Mouse (Mus musculus): Measurements from ENCODE around the gene Tnnc1. TPM values are rescaled to one million over a fixed set of nuclear protein-coding genes. Genes with fewer than 3 reads are reported as not detected.
A peak's percentile ranks its signal among the peaks of the same experiment; 100 is the strongest.

Gene Tnnc1
- polyA plus RNA-seq, 1 experiment = 6.3 TPM

- TF ChIP-seq POLR2A (IDR thresholded peaks at IDR 0.05; ENCODE audit: borderline replicate concordance, extremely low read depth, insufficient read depth, insufficient read length, poor library complexity, severe bottlenecking) (no peak), CTCF (IDR thresholded peaks at IDR 0.05; ENCODE audit: borderline replicate concordance, extremely low read depth, insufficient read depth, insufficient read length) (no peak)
- no peak for DNase-seq (ENCODE audit: low read depth)
Observed at GRCm38 (mm10) chr14:31240528-31240927, 32.4 kb downstream of the Tnnc1 start.

DNA sequence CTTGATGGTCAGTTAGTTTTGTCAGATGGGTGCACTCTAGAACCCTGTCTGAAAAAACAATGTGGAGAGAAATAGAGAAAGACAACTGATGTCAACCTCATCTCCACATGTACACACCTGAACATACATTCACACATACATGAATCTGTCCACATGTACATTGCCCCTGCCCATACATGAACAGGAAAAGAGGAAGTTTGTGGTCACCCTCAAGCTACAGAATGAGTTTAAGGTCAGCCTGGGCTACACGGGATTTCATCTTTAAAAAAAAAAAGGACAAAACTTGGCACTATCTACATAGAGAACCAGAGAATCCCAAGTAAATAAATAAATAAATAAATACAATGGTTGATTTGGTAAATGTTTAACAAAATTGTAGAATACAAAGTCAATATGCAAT lies 36.7 kb downstream of the Tnnc1 start:
- TF ChIP-seq CTCF (IDR thresholded peaks at IDR 0.05; ENCODE audit: borderline replicate concordance, extremely low read depth, insufficient read depth, insufficient read length) (no peak), POLR2A (IDR thresholded peaks at IDR 0.05; ENCODE audit: borderline replicate concordance, extremely low read depth, insufficient read depth, insufficient read length, poor library complexity, severe bottlenecking) (no peak)
- DNase-seq (ENCODE audit: low read depth) = no peak

- no peak for TF ChIP-seq CTCF (IDR thresholded peaks at IDR 0.05; ENCODE audit: borderline replicate concordance, extremely low read depth, insufficient read depth, insufficient read length)
- no peak for TF ChIP-seq POLR2A (IDR thresholded peaks at IDR 0.05; ENCODE audit: borderline replicate concordance, extremely low read depth, insufficient read depth, insufficient read length, poor library complexity, severe bottlenecking)
- DNase-seq (ENCODE audit: low read depth) = no peak
Observed at GRCm38 (mm10) chr14:31245946-31246345, 37.8 kb downstream of the Tnnc1 start.

GRCm38 (mm10) chr14:31248396-31248795 lies 40.3 kb downstream of the Tnnc1 start:
- TF ChIP-seq CTCF (IDR thresholded peaks at IDR 0.05; ENCODE audit: borderline replicate concordance, extremely low read depth, insufficient read depth, insufficient read length) (no peak), POLR2A (IDR thresholded peaks at IDR 0.05; ENCODE audit: borderline replicate concordance, extremely low read depth, insufficient read depth, insufficient read length, poor library complexity, severe bottlenecking) (no peak)
- no peak for DNase-seq (ENCODE audit: low read depth)

DNA sequence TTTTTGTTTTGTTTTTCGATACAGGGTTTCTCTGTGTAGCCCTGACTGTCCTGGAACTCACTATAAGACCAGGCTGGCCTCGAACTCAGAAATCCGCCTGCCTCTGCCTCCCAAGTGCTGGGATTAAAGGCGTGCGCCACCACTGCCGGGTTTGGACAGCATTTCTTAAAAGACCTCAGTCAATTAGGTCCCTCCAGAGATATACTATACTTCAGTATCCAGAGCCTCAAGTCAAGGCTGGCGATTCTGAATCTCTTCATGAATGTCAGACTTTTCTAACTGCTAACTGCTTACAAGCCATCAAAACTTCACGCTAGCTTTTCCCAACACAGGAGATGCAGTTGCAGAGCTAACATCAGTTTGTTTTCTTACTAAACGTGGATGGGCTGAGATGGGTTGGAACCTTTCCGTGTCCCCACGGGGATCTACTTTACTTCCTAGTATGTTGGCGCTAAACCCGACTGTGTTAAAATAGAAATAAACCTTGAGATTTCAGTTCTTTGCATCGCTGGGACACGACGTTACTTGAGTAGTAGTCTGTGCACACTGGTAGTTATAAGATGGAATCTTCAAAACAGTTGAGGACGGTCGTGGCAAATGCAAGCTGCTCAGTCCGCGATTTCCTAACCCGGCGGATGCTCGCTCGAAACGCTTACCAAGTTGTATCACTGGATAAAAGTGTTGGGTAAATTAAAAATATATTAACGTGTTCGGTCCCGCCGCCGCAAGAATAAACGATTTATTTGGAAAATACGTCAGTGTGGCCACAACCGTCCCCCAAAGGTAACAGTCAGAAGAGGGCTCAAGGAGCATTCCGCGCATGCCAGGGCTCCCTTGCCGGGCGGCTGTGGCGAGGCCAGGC lies 42.3 kb downstream of the Tnnc1 start:
- DNase-seq (ENCODE audit: low read depth) = no peak
- TF ChIP-seq CTCF (IDR thresholded peaks at IDR 0.05; ENCODE audit: borderline replicate concordance, extremely low read depth, insufficient read depth, insufficient read length) (no peak), POLR2A (IDR thresholded peaks at IDR 0.05; ENCODE audit: borderline replicate concordance, extremely low read depth, insufficient read depth, insufficient read length, poor library complexity, severe bottlenecking) (no peak)

- TF ChIP-seq CTCF (IDR thresholded peaks at IDR 0.05; ENCODE audit: borderline replicate concordance, extremely low read depth, insufficient read depth, insufficient read length) (no peak), POLR2A (IDR thresholded peaks at IDR 0.05; ENCODE audit: borderline replicate concordance, extremely low read depth, insufficient read depth, insufficient read length, poor library complexity, severe bottlenecking) (peak; percentile 82)
- peak; percentile 98 for DNase-seq (ENCODE audit: low read depth)
Observed at GRCm38 (mm10) chr14:31251084-31251604, 43.0 kb downstream of the Tnnc1 start, which contains the start of the genes Phf7 and Bap1. Phf7 (minus strand) TSS chr14:31251317. Bap1 (plus strand) TSS chr14:31251450.

- no peak for TF ChIP-seq CTCF (IDR thresholded peaks at IDR 0.05; ENCODE audit: borderline replicate concordance, extremely low read depth, insufficient read depth, insufficient read length)
- TF ChIP-seq POLR2A (IDR thresholded peaks at IDR 0.05; ENCODE audit: borderline replicate concordance, extremely low read depth, insufficient read depth, insufficient read length, poor library complexity, severe bottlenecking) = no peak
- DNase-seq (ENCODE audit: low read depth) = no peak
Observed at GRCm38 (mm10) chr14:31251626-31252025, 43.5 kb downstream of the Tnnc1 start.

DNA sequence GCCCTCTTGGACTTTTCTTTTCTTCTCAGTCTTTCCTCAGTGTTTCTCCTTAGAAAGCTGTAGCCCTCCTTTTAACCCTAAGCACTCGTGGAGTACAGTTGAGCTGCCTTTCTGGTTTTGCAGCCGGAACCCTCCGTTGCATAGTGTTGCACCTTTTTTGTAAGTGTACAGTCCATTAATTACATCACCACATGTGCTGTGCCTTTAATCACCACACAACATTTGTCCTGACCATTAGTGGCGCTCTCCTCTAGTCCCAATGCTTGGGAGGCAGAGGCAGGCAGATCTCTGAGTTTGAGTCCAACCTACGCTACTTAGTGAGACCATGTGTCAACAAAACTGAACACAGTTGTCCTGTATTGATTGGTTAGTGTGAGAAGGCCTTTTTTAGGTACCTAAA lies 44.0 kb downstream of the Tnnc1 start:
- DNase-seq (ENCODE audit: low read depth) = no peak

GRCm38 (mm10) chr14:31258476-31259050 lies 50.5 kb downstream of the Tnnc1 start:
- TF ChIP-seq POLR2A (IDR thresholded peaks at IDR 0.05; ENCODE audit: borderline replicate concordance, extremely low read depth, insufficient read depth, insufficient read length, poor library complexity, severe bottlenecking) = no peak
- no peak for TF ChIP-seq CTCF (IDR thresholded peaks at IDR 0.05; ENCODE audit: borderline replicate concordance, extremely low read depth, insufficient read depth, insufficient read length)
- DNase-seq (ENCODE audit: low read depth) = no peak

More for the DNA sequence above, 44.0 kb downstream of the Tnnc1 start:
- TF ChIP-seq CTCF (IDR thresholded peaks at IDR 0.05; ENCODE audit: borderline replicate concordance, extremely low read depth, insufficient read depth, insufficient read length) (no peak), POLR2A (IDR thresholded peaks at IDR 0.05; ENCODE audit: borderline replicate concordance, extremely low read depth, insufficient read depth, insufficient read length, poor library complexity, severe bottlenecking) (no peak)

DNA sequence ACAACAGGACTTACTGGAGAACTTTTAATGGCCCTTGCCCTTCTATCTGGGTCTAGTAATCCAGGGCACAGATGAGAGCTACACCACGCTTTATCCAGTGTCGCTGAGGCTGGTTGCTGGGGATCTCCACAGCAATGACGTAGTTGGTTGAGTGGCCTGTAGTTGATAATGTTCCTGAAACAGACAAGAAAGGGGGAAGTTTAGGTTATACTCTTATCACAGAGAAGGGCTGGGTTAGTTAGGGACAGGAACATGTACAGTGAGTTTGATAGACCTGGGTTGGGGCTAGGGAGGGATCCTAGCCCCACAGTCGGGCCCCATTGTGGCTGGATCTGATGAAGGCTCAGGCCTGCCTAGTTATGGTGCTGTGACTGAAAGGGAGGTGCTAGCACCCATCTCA lies 52.3 kb downstream of the Tnnc1 start:
- TF ChIP-seq POLR2A (IDR thresholded peaks at IDR 0.05; ENCODE audit: borderline replicate concordance, extremely low read depth, insufficient read depth, insufficient read length, poor library complexity, severe bottlenecking) (no peak), CTCF (IDR thresholded peaks at IDR 0.05; ENCODE audit: borderline replicate concordance, extremely low read depth, insufficient read depth, insufficient read length) (no peak)

DNA sequence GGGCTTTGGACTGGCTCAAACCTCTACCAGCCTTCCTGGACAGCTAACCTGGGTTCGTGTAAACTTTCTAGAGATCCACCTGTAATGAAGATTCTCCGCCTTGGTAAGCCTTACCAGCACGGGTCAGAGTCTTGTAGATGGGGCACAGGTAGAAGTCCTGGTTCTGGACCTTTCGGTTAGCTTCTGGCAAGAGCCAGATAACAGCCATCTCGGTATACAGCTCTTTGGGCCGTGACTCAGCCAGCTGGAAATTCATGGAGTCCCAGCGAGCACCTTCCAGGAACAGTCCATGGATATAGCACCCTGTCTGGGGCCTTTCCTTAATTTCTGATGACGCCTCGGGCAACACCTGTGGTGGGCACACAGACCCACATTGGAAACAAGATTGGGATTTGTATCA lies 52.8 kb downstream of the Tnnc1 start:
- TF ChIP-seq POLR2A (IDR thresholded peaks at IDR 0.05; ENCODE audit: borderline replicate concordance, extremely low read depth, insufficient read depth, insufficient read length, poor library complexity, severe bottlenecking) = no peak
- no peak for TF ChIP-seq CTCF (IDR thresholded peaks at IDR 0.05; ENCODE audit: borderline replicate concordance, extremely low read depth, insufficient read depth, insufficient read length)
- no peak for DNase-seq (ENCODE audit: low read depth)

More for the DNA sequence above, 52.3 kb downstream of the Tnnc1 start:
- no peak for DNase-seq (ENCODE audit: low read depth)

Other genes starting within 250 kb of the Tnnc1 start
- 100 and 116 TPM in 2 replicates for gene Glt8d1, start 206.9 kb upstream of the Tnnc1 start, polyA plus RNA-seq (2012; rRNA removed)
- gene Spcs1, start 206.6 kb upstream of the Tnnc1 start, polyA plus RNA-seq (2012; rRNA removed) = 203 and 258 TPM in 2 replicates
- 40.4 and 48.8 TPM in 2 replicates for gene Pbrm1, start 189.2 kb upstream of the Tnnc1 start, polyA plus RNA-seq (2012; rRNA removed)
- gene Gnl3, start 189.2 kb upstream of the Tnnc1 start, polyA plus RNA-seq (2012; rRNA removed) = 60.1 and 76.3 TPM in 2 replicates
- 31.2 and 46.2 TPM in 2 replicates for gene Smim4, start 79.4 kb upstream of the Tnnc1 start, polyA plus RNA-seq (2012; rRNA removed)
- 369 and 407 TPM in 2 replicates for gene Nt5dc2, start 77.3 kb upstream of the Tnnc1 start, polyA plus RNA-seq (2012; rRNA removed)
- 28.7 and 35.1 TPM in 2 replicates for gene Stab1, start 39.7 kb upstream of the Tnnc1 start, polyA plus RNA-seq (2012; rRNA removed)
- gene Nisch, start 8.6 kb downstream of the Tnnc1 start, polyA plus RNA-seq (2012; rRNA removed) = 362 and 506 TPM in 2 replicates
- gene Sema3g, start 9.5 kb downstream of the Tnnc1 start, polyA plus RNA-seq (2012; rRNA removed) = 1.7 and 2.7 TPM in 2 replicates
- gene Phf7, start 43.0 kb downstream of the Tnnc1 start, polyA plus RNA-seq (2012; rRNA removed) = 7.4 and 8.7 TPM in 2 replicates
- 136 and 158 TPM in 2 replicates for gene Bap1, start 43.1 kb downstream of the Tnnc1 start, polyA plus RNA-seq (2012; rRNA removed)
- gene Dnah1, start 115.6 kb downstream of the Tnnc1 start, polyA plus RNA-seq (2012; rRNA removed) = 7.1 and 7.5 TPM in 2 replicates
- 61.6 and 67.7 TPM in 2 replicates for gene Capn7, start 128.3 kb downstream of the Tnnc1 start, polyA plus RNA-seq (2012; rRNA removed)
- gene Sh3bp5, start 227.8 kb downstream of the Tnnc1 start, polyA plus RNA-seq (2012; rRNA removed) = 110 and 167 TPM in 2 replicates